Mouse (Mus musculus) limb, embryonic 15.5 days (tissue): ENCODE results near the gene B4galt3. TPM values are rescaled to one million over a fixed set of nuclear protein-coding genes. Genes with fewer than 3 reads are reported as not detected.
A peak's percentile ranks its signal among the peaks of the same experiment; 100 is the strongest.

Source experiments
- ATAC-seq: fragments of 200-750 bp; cut with Nextera tagmentation; 2 replicates; pipeline ENCODE4 v1.8.0; 2017; ENCODE audit warnings: low read depth, moderate TSS enrichment; ENCODE audit not compliant: insufficient number of reproducible peaks, low FRiP score, low TSS enrichment
- H3K27ac ChIP-seq: fragments of 300-500 bp; sonication (generic); 2 replicates; pipeline ENCODE4 v1.5.1; 2015; ENCODE audit warnings: moderate library complexity, mild to moderate bottlenecking, inconsistent platforms
- H3K27me3 ChIP-seq: fragments of 300-500 bp; sonication (generic); 2 replicates; pipeline ENCODE4 v1.6.1; 2015; ENCODE audit warnings: inconsistent platforms
- H3K36me3 ChIP-seq: fragments of 300-500 bp; sonication (generic); 2 replicates; pipeline ENCODE4 v1.6.1; 2015; ENCODE audit warnings: inconsistent platforms
- H3K4me1 ChIP-seq: fragments of 300-500 bp; sonication (generic); 2 replicates; pipeline ENCODE4 v1.6.1; 2015; ENCODE audit warnings: inconsistent platforms
- H3K4me2 ChIP-seq: fragments of 300-500 bp; sonication (generic); 2 replicates; pipeline ENCODE4 v1.6.1; 2015; ENCODE audit warnings: mild to moderate bottlenecking, inconsistent platforms
- H3K4me3 ChIP-seq: fragments of 300-500 bp; sonication (generic); 2 replicates; pipeline ENCODE4 v1.5.1; 2015; ENCODE audit warnings: mild to moderate bottlenecking, inconsistent platforms
- H3K9ac ChIP-seq: fragments of 300-500 bp; sonication (generic); 2 replicates; pipeline ENCODE4 v1.6.1; 2015; ENCODE audit warnings: inconsistent platforms
- H3K9me3 ChIP-seq: fragments of 300-500 bp; sonication (generic); 2 replicates; pipeline ENCODE4 v1.6.1; 2016; ENCODE audit warnings: inconsistent platforms
- WGBS: fragments of 180-500 bp; shearing (Covaris S2); methylation state at CpG from one replicate; pipeline ENCODE4 v1.1.7; 2015; 5-methylcytosine and 5-hydroxymethylcytosine counted together
- polyA plus RNA-seq: library from polyadenylated mRNA; unstranded; fragments of >200 nt; fragmentation: Nextera tagmentation; extraction: Ambion mirVana; gene quantifications from 2 replicates; pipeline ENCODE4 v1.2.1, GENCODE M21; 2015

B4galt3 gene
- polyA plus RNA-seq, 1 experiment from 2014 or later: 69.1 TPM

DNA sequence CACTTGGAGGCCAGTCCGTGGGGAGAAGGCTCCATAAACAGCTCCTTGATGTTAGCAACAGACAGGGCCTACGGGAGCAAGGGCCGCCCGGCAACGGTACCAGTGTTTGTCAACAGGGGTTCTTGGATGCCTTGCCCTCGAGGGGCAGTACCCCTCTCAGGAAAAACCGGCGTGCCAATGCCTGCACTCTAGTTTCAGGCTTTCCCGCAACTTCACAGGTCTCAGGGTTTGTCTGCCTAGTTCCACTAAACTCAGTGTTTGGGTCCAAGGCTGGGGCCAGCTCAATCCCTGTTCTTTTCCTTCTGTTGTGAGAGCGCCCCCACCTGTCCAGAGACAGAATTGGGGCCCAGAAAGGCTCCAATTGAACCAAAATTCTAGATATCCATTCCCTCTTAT, 11.4 kb downstream of the B4galt3 start:
- Histone ChIP-seq H3K4me3 (peak overlapping the region; percentile 70), H3K4me2 (peak overlapping the region; percentile 77), H3K9ac (peak overlapping the region; percentile 47; the same call in 1 of the 2 replicates), H3K27me3 (no peaks in the 10 kb centered on the region), H3K36me3 (peaks cover 66% of the 10 kb centered on the region), H3K27ac (peak overlapping the region; percentile 91), H3K4me1 (peaks cover 38% of the 10 kb centered on the region), H3K9me3 (no peaks in the 10 kb centered on the region)
- WGBS: 0% methylated on average over 10 of the region's 10 CpGs
- ATAC-seq: peak; percentile 44

DNA sequence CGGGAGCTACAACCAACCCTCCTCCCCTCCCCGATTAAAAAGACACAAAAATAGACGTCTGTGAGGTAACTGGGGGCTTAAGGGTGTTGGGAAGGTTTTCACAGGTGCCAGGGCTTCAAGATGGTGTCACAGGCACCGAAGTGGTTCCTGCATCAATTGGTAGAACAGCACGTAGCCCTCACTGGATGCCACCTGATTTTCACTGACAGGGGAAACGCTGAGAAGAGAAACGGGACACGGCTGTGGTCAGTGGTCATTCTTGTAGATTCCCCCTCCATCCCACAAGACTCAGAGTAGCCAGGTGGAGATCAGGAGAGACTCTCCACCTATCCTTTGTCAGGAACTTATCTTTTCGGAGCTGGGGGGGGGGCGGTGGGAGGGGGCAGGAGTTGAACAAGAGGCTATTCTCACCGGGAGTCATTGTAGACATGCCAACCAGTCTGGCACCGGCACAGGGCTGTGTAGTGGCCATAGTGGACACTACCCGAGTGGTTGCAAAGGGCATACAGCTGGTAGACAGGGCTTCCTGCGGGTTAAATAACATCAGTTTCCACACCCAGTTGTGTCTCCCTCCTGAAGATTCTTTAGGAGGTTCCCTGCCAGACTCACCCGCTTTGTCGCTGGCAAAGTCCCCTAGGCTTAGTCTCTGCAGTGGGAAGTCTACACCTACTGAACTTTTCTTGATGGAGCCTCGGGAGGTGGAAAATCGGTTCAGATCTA, 12.1 kb downstream of the B4galt3 start:
- Histone ChIP-seq H3K9me3 (no peaks in the 10 kb centered on the region), H3K9ac (no peak overlapping the region), H3K4me1 (peaks cover 45% of the 10 kb centered on the region), H3K27ac (peak overlapping the region; percentile 91; the same call in 1 of the 2 replicates), H3K4me2 (peak overlapping the region; percentile 77), H3K4me3 (no peak overlapping the region), H3K27me3 (no peaks in the 10 kb centered on the region), H3K36me3 (peaks cover 62% of the 10 kb centered on the region)
- 78% methylated on average over 18 of the region's 18 CpGs for WGBS
- no peak for ATAC-seq

- Histone ChIP-seq H3K36me3 (peaks cover 51% of the 10 kb centered on the region), H3K4me3 (no peak overlapping the region), H3K9me3 (no peaks in the 10 kb centered on the region), H3K27me3 (no peaks in the 10 kb centered on the region), H3K4me2 (no peak overlapping the region), H3K4me1 (peaks cover 52% of the 10 kb centered on the region), H3K27ac (no peak overlapping the region), H3K9ac (no peak overlapping the region)
- ATAC-seq: no peak
- 87% methylated on average over 18 of the region's 18 CpGs for WGBS
Observed at GRCm38 (mm10) chr1:171283188-171284160, 13.3 kb downstream of the B4galt3 start.

GRCm38 (mm10) chr1:171284491-171284890, 14.4 kb downstream of the B4galt3 start:
- H3K27me3 ChIP-seq: no peaks in the 10 kb centered on the region
- 94% methylated on average over 15 of the region's 15 CpGs for WGBS

DNA sequence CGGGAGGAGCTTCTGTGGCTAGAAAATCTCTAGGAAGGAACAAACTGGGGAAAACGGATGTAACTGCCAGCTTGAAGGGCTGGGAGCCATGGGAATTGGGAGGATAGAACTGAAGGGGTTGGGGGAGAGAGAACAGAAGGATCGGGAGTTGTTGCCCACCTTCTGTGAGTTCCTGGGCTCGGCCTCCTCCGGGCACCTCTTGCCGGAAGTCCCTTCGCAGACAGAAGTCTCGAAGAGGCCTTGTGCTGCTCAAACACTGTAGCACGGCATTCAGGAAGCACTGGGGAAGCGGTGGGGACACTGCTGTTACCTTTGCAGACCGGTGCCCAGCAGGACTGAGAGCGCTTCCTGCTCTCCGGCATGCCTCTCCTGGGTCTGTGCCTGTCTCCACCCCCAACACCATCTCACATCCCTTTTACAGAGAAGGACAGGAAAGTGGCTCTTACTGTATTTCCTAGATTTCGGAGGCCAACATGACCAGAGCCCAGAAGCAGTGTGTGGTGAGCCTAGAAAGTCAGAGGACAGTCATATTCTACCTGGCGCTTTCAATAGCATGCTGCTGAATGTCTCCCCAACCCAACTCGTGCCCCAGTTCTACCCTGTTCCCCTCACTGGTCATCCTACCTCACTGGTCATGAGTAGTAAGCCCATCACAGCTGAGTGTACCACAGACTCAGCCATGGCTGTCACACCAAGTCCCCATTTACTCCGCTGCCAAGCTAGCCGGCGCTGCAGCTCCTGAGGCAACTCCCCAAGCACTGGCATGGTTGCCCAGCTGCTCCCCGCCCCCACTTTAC, 15.2 kb downstream of the B4galt3 start:
- Histone ChIP-seq H3K4me1 (peaks cover 45% of the 10 kb centered on the region), H3K27me3 (no peaks in the 10 kb centered on the region), H3K27ac (no peak overlapping the region), H3K9me3 (no peaks in the 10 kb centered on the region), H3K4me3 (no peak overlapping the region), H3K36me3 (peaks cover 60% of the 10 kb centered on the region), H3K4me2 (no peak overlapping the region), H3K9ac (no peak overlapping the region)
- WGBS: 84% methylated on average over 20 of the region's 20 CpGs
- ATAC-seq: no peak

More at GRCm38 (mm10) chr1:171284491-171284890, 14.4 kb downstream of the B4galt3 start:
- ATAC-seq: no peak
- H3K4me1 ChIP-seq: peaks cover 52% of the 10 kb centered on the region
- no peak overlapping the region for H3K4me2 ChIP-seq
- H3K27ac ChIP-seq: no peak overlapping the region
- H3K9ac ChIP-seq: no peak overlapping the region
- no peak overlapping the region for H3K4me3 ChIP-seq
- H3K36me3 ChIP-seq: peaks cover 54% of the 10 kb centered on the region
- no peaks in the 10 kb centered on the region for H3K9me3 ChIP-seq

GRCm38 (mm10) chr1:171286517-171286916, 16.4 kb downstream of the B4galt3 start:
- WGBS: 92% methylated on average over 19 of the region's 19 CpGs
- H3K4me1 ChIP-seq: peaks cover 43% of the 10 kb centered on the region
- H3K4me2 ChIP-seq: peak overlapping the region; percentile 60
- H3K27me3 ChIP-seq: no peaks in the 10 kb centered on the region
- H3K9me3 ChIP-seq: no peaks in the 10 kb centered on the region
- peak overlapping the region; percentile 95 for H3K4me3 ChIP-seq
- no peak overlapping the region for H3K27ac ChIP-seq
- H3K36me3 ChIP-seq: peaks cover 60% of the 10 kb centered on the region
- no peak overlapping the region for H3K9ac ChIP-seq
- ATAC-seq: no peak

- Histone ChIP-seq H3K4me2 (peak within 1 kb of the TSS; percentile 60), H3K27me3 (no peaks in the 10 kb centered on the region), H3K4me3 (peak within 1 kb of the TSS; percentile 95), H3K27ac (peak within 1 kb of the TSS; percentile 91), H3K4me1 (peaks cover 37% of the 10 kb centered on the region), H3K9me3 (no peaks in the 10 kb centered on the region), H3K36me3 (peaks cover 56% of the 10 kb centered on the region), H3K9ac (peak within 1 kb of the TSS; percentile 96)
- WGBS: under 1% methylated on average over 49 of the region's 49 CpGs
- peak; percentile 89 for ATAC-seq
Observed at GRCm38 (mm10) chr1:171287136-171288081, 17.3 kb downstream of the B4galt3 start, which contains the start of gene Usp21. Usp21 (minus strand) TSS chr1:171287991.

- 55% methylated on average over 4 of the region's 4 CpGs for WGBS
- Histone ChIP-seq H3K9me3 (no peaks in the 10 kb centered on the region), H3K4me2 (peak overlapping the region; percentile 60), H3K4me1 (peaks cover 42% of the 10 kb centered on the region), H3K4me3 (peak overlapping the region; percentile 95; the same call in 1 of the 2 replicates), H3K27ac (peak overlapping the region; percentile 54; the same call in 1 of the 2 replicates), H3K27me3 (no peaks in the 10 kb centered on the region), H3K36me3 (peaks cover 48% of the 10 kb centered on the region), H3K9ac (no peak overlapping the region)
- ATAC-seq: no peak
Observed at GRCm38 (mm10) chr1:171288328-171288727, 18.2 kb downstream of the B4galt3 start.

DNA sequence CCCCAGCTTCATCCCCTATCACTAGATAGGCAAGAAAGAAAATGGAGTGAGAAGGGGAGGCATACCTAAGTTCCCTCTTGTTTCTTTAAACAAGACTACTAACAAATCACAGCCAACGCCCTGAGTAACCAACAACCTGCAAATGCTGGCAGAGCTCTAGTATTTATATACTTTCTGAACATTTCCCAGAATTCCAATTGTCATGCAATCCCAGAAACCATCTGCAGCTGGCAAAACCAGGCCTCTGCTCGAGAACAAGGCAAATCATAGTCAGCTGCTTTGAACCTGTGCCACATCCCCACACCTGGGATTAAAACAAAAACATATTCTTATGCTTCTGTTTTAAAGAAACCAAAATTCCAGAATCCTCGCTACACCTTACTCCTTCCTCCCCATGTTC, 23.2 kb downstream of the B4galt3 start:
- H3K27ac ChIP-seq: peak overlapping the region; percentile 98
- WGBS: 66% methylated on average over 3 of the region's 3 CpGs

DNA sequence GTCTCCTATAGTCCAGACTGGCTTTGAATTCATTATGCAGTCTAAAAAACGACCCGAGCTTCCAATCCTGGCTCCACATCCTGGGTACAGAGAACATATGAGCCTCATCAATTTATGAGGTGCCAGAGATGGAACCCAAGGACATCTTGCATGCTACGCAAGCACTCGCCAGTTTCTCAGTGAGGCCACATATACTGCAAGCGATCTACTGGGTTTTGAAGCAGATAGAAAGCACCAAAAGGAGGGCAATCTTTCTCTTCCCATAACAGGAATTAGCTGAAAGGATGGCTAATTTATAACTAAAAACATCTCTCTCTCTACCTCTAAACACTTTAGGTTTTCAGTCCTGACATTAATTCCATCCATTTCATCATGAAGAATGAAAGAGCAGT, 23.8 kb downstream of the B4galt3 start:
- Histone ChIP-seq H3K36me3 (peaks cover 12% of the 10 kb centered on the region), H3K4me1 (peaks cover 10% of the 10 kb centered on the region; the same call in 1 of the 2 replicates), H3K4me3 (peak overlapping the region; percentile 71), H3K9ac (peak overlapping the region; percentile 79), H3K4me2 (peak overlapping the region; percentile 63), H3K27me3 (peaks cover 9% of the 10 kb centered on the region), H3K27ac (peak overlapping the region; percentile 98), H3K9me3 (no peaks in the 10 kb centered on the region)
- 26% methylated on average over 5 of the region's 5 CpGs for WGBS
- ATAC-seq: no peak

More for the DNA sequence above, 23.2 kb downstream of the B4galt3 start:
- Histone ChIP-seq H3K4me2 (peak overlapping the region; percentile 63), H3K36me3 (peaks cover 15% of the 10 kb centered on the region), H3K4me1 (peaks cover 12% of the 10 kb centered on the region; the same call in 1 of the 2 replicates), H3K9ac (no peak overlapping the region), H3K27me3 (peaks cover 5% of the 10 kb centered on the region), H3K9me3 (no peaks in the 10 kb centered on the region), H3K4me3 (peak overlapping the region; percentile 71)
- ATAC-seq: no peak
